Comparison of ENCODE assay signal across 12 mouse cellular contexts in genomic region chr10:60732397-60732861, GRCm38 (mm10). TPM values are rescaled to one million over a fixed set of nuclear protein-coding genes. Genes with fewer than 3 reads are reported as not detected.
A peak's percentile ranks its signal among the peaks of the same experiment; 100 is the strongest.
DNase-seq lines count a peak whose midpoint lies in the region; ATAC-seq and TF ChIP-seq lines count a peak whose summit lies in the region.
"Had no signal": no experiment of that assay in that cellular context is flagged by ENCODE, and none has a peak within 500 bp of the region (broad histone marks: within the 10 kb centered on the region; RNA-seq: fewer than 3 reads in every experiment).

No protein-coding gene starts in this region.

- no peak overlapping the region for H3K4me3 ChIP-seq in hindbrain, postnatal 0 days (ENCODE audit: low read length)
- H3K4me3 ChIP-seq: embryonic facial prominence, embryonic 13.5 days; heart, adult 2 months; limb, embryonic 15.5 days had no signal

- no peaks in the 10 kb centered on the region for H3K27me3 ChIP-seq in hindbrain, postnatal 0 days (ENCODE audit: insufficient read depth, low read length)
- H3K27me3 ChIP-seq: embryonic facial prominence, embryonic 13.5 days; limb, embryonic 15.5 days had no signal

- no peaks in the 10 kb centered on the region for H3K9me3 ChIP-seq in hindbrain, postnatal 0 days (ENCODE audit: low read length)
- H3K9me3 ChIP-seq: embryonic facial prominence, embryonic 13.5 days; limb, embryonic 15.5 days had no signal

- H3K27ac ChIP-seq in hindbrain, postnatal 0 days: peak overlapping the region; percentile 66; the same call in 1 of the 2 replicates
- H3K27ac ChIP-seq: embryonic facial prominence, embryonic 13.5 days; heart, adult 2 months; limb, embryonic 15.5 days had no signal

- no peak overlapping the region for H3K4me2 ChIP-seq in hindbrain, postnatal 0 days (ENCODE audit: low read depth, low read length)
- H3K4me2 ChIP-seq: embryonic facial prominence, embryonic 13.5 days; limb, embryonic 15.5 days had no signal

- no peaks in the 10 kb centered on the region for H3K36me3 ChIP-seq in hindbrain, postnatal 0 days (ENCODE audit: insufficient read depth, low read length)

- H3K9ac ChIP-seq in hindbrain, postnatal 0 days (replicated peaks; ENCODE audit: low read length): 0 out of 2 replicates have a peak overlapping the region, but pooled peaks have one; percentile 17
- H3K9ac ChIP-seq: embryonic facial prominence, embryonic 13.5 days; limb, embryonic 15.5 days had no signal

- TF ChIP-seq CTCF in hindbrain, postnatal 0 days (IDR thresholded peaks at IDR 0.05; ENCODE audit: low read depth): no peak

- peak; percentile 75 for ATAC-seq in frontal cortex, adult (ENCODE audit: low TSS enrichment)
- peak; percentile 36; the same call in 1 of the 2 replicates for ATAC-seq in hindbrain, postnatal 0 days

- H3K4me1 ChIP-seq in hindbrain, postnatal 0 days (ENCODE audit: insufficient read depth, low read length): peaks cover 6% of the 10 kb centered on the region; the same call in 1 of the 2 replicates

- WGBS in hindbrain, postnatal 0 days: 31% methylated on average over 2 of the region's 2 CpGs

- DNase-seq in frontal cortex, adult 2 months (ENCODE audit: extremely low spot score in 1 of 2, low spot score in 1 of 2): no peak
- DNase-seq in right cerebral cortex, postnatal 36 days (ENCODE audit: low spot score in 2 of 2): peak; percentile 13 to 19
- no peak for DNase-seq in right cerebral cortex, postnatal 14 days
- DNase-seq in hindbrain, postnatal 0 days (ENCODE audit: low spot score): peak; percentile 25
- no peak for DNase-seq in embryo, embryonic 9.5 days (ENCODE audit: extremely low spot score)
- no peak for DNase-seq in frontal cortex, postnatal 36 days (ENCODE audit: low spot score in 2 of 2)
- no peak for DNase-seq in cerebellum, postnatal 4 days (ENCODE audit: low spot score in 2 of 2)
- DNase-seq: heart, adult 2 months; lung, postnatal 4 days had no signal

RNA-seq across cellular contexts. Expression of gene Slc29a3, which starts 20.2 kb away (rescaled TPM):
- polyA plus RNA-seq in frontal cortex, adult 2 months (2012; rRNA removed): 7.5 and 8.0 TPM in 2 replicates
- 8.5 and 10.0 TPM in 2 replicates for total RNA-seq in hindbrain, postnatal 0 days (2014; rRNA removed)
- polyA plus RNA-seq in hindbrain, postnatal 0 days (2015; fragmentation: Nextera tagmentation; extraction: Ambion mirVana): 9.1 and 9.3 TPM in 2 replicates

RNA-seq across cellular contexts. Expression of gene Cdh23, which starts 36.1 kb away (rescaled TPM):
- polyA plus RNA-seq in frontal cortex, adult 2 months (2012; rRNA removed): 4.6 and 5.4 TPM in 2 replicates
- 20.6 and 31.8 TPM in 2 replicates for total RNA-seq in hindbrain, postnatal 0 days (2014; rRNA removed)
- polyA plus RNA-seq in hindbrain, postnatal 0 days (2015; fragmentation: Nextera tagmentation; extraction: Ambion mirVana): 3.5 and 4.0 TPM in 2 replicates

Comparison
In these comparisons a context has a peak if more than half of its experiments do, and no peak if none do; other contexts are left out.
1. DNase-seq: peak in right cerebral cortex, postnatal 36 days (2 of 2) and hindbrain, postnatal 0 days (single experiment); none in frontal cortex, adult 2 months (0 of 2), right cerebral cortex, postnatal 14 days (single experiment), embryo, embryonic 9.5 days (single experiment), frontal cortex, postnatal 36 days (0 of 2) and cerebellum, postnatal 4 days (0 of 2).